Mouse (Mus musculus): ENCODE measurements around the gene Ssna1.
A peak's percentile ranks its signal among the peaks of the same experiment; 100 is the strongest.

The Ssna1 gene

GRCm38 (mm10) chr2:25290101-25290815 lies 18.0 kb upstream of the Ssna1 start:
- ATAC-seq (ENCODE audit: low TSS enrichment): peak; percentile 15; the same call in 1 of the 2 replicates

GRCm38 (mm10) chr2:25289651-25290050 lies 17.4 kb upstream of the Ssna1 start, which contains the start of gene Lrrc26:
TSS of gene Lrrc26 (plus strand) at chr2:25289915.
- ATAC-seq (ENCODE audit: low TSS enrichment): no peak

- ATAC-seq (ENCODE audit: low TSS enrichment): no peak
These were observed 16.6 kb upstream of the Ssna1 start for GRCm38 (mm10) chr2:25288734-25289345.

- ATAC-seq (ENCODE audit: low TSS enrichment): no peak
These were observed 15.8 kb upstream of the Ssna1 start, which contains the start of gene Tmem210 for GRCm38 (mm10) chr2:25287927-25288649. TSS of gene Tmem210 (plus strand) at chr2:25288145.

GRCm38 (mm10) chr2:25286837-25287636 lies 14.8 kb upstream of the Ssna1 start:
- no peak for ATAC-seq (ENCODE audit: low TSS enrichment)

- ATAC-seq (ENCODE audit: low TSS enrichment): no peak
These were observed 14.1 kb upstream of the Ssna1 start for GRCm38 (mm10) chr2:25286314-25286713.

- no peak for ATAC-seq (ENCODE audit: low TSS enrichment)
These were observed 13.3 kb upstream of the Ssna1 start for GRCm38 (mm10) chr2:25285551-25285950.

GRCm38 (mm10) chr2:25278928-25279882 lies 7.0 kb upstream of the Ssna1 start:
- ATAC-seq (ENCODE audit: low TSS enrichment): peak; percentile 62; the same call in 1 of the 2 replicates

GRCm38 (mm10) chr2:25273010-25273409 lies 772 bp upstream of the Ssna1 start:
- ATAC-seq (ENCODE audit: low TSS enrichment): no peak

GRCm38 (mm10) chr2:25272515-25272914 lies 277 bp upstream of the Ssna1 start:
- ATAC-seq (ENCODE audit: low TSS enrichment): no peak

GRCm38 (mm10) chr2:25267746-25268309 lies 4.4 kb downstream of the Ssna1 start:
- ATAC-seq (ENCODE audit: low TSS enrichment): no peak

GRCm38 (mm10) chr2:25267241-25267640 lies 5.0 kb downstream of the Ssna1 start:
- ATAC-seq (ENCODE audit: low TSS enrichment): 0 out of 2 replicates have a peak, but pooled peaks have one; percentile 10

- ATAC-seq (ENCODE audit: low TSS enrichment): no peak
These were observed 5.5 kb downstream of the Ssna1 start for GRCm38 (mm10) chr2:25266720-25267119.

GRCm38 (mm10) chr2:25265897-25266656 lies 6.2 kb downstream of the Ssna1 start:
- no peak for ATAC-seq (ENCODE audit: low TSS enrichment)

GRCm38 (mm10) chr2:25264851-25265250 lies 7.4 kb downstream of the Ssna1 start:
- ATAC-seq (ENCODE audit: low TSS enrichment): no peak

- no peak for ATAC-seq (ENCODE audit: low TSS enrichment)
These were observed 8.0 kb downstream of the Ssna1 start for GRCm38 (mm10) chr2:25264286-25264660.

- no peak for ATAC-seq (ENCODE audit: low TSS enrichment)
These were observed 8.5 kb downstream of the Ssna1 start for GRCm38 (mm10) chr2:25263623-25264285.

GRCm38 (mm10) chr2:25262795-25263622 lies 9.2 kb downstream of the Ssna1 start:
- ATAC-seq (ENCODE audit: low TSS enrichment): peak; percentile 14; the same call in 1 of the 2 replicates
